Mouse (Mus musculus) intestine, embryonic 16.5 days (tissue): ENCODE measurements around the gene Pde10a. TPM values are rescaled to one million over a fixed set of nuclear protein-coding genes. Genes with fewer than 3 reads are reported as not detected.

ENCODE experiments used
- ATAC-seq: fragments of 200-750 bp; cut with Nextera tagmentation; 2 replicates; pipeline ENCODE4 v1.8.0; 2017; ENCODE audit warnings: moderate TSS enrichment, moderate library complexity
- H3K27ac ChIP-seq: fragments of 300-500 bp; sonication (generic); 2 replicates; pipeline ENCODE4 v1.5.1; 2014; ENCODE audit warnings: mild to moderate bottlenecking, low read length
- H3K27me3 ChIP-seq: fragments of 300-500 bp; sonication (generic); replicated peaks from 2 replicates; pipeline ENCODE4 v1.6.1; 2014; ENCODE audit warnings: low read length, control low read depth, mixed read lengths; ENCODE audit not compliant: control insufficient read depth, insufficient read depth
- H3K36me3 ChIP-seq: fragments of 300-500 bp; sonication (generic); 2 replicates; pipeline ENCODE4 v1.6.1; 2014; ENCODE audit warnings: low read length, control low read depth; ENCODE audit not compliant: control insufficient read depth, insufficient read depth
- H3K4me1 ChIP-seq: fragments of 300-500 bp; sonication (generic); 2 replicates; pipeline ENCODE4 v1.6.1; 2014; ENCODE audit warnings: low read length, control low read depth, mixed read lengths; ENCODE audit not compliant: control insufficient read depth, insufficient read depth
- H3K4me2 ChIP-seq: fragments of 300-500 bp; sonication (generic); 2 replicates; pipeline ENCODE4 v1.6.1; 2014; ENCODE audit warnings: low read depth, low read length, control low read depth
- H3K4me3 ChIP-seq: fragments of 300-500 bp; sonication (generic); 2 replicates; pipeline ENCODE4 v1.5.1; 2014; ENCODE audit warnings: mild to moderate bottlenecking, low read length
- H3K9ac ChIP-seq: fragments of 300-500 bp; sonication (generic); 2 replicates; pipeline ENCODE4 v1.6.1; 2014; ENCODE audit warnings: low read depth, low read length
- H3K9me3 ChIP-seq: fragments of 300-500 bp; sonication (generic); 2 replicates; pipeline ENCODE4 v1.6.1; 2016; ENCODE audit warnings: low read length, control low read depth; ENCODE audit not compliant: control insufficient read depth
- WGBS: fragments of 180-500 bp; shearing (Covaris S2); extraction: QIAGEN DNeasy Blood & Tissue Kit; methylation state at CpG from one replicate; pipeline ENCODE4 v1.1.7; 2014; 5-methylcytosine and 5-hydroxymethylcytosine counted together
- polyA plus RNA-seq: library from polyadenylated mRNA; unstranded; fragments of >200 nt; fragmentation: Nextera tagmentation; extraction: Ambion mirVana; gene quantifications from 2 replicates; pipeline ENCODE4 v1.2.1, GENCODE M21; 2015

Pde10a gene
- polyA plus RNA-seq, 1 experiment from 2014 or later: 1.0 TPM

DNA sequence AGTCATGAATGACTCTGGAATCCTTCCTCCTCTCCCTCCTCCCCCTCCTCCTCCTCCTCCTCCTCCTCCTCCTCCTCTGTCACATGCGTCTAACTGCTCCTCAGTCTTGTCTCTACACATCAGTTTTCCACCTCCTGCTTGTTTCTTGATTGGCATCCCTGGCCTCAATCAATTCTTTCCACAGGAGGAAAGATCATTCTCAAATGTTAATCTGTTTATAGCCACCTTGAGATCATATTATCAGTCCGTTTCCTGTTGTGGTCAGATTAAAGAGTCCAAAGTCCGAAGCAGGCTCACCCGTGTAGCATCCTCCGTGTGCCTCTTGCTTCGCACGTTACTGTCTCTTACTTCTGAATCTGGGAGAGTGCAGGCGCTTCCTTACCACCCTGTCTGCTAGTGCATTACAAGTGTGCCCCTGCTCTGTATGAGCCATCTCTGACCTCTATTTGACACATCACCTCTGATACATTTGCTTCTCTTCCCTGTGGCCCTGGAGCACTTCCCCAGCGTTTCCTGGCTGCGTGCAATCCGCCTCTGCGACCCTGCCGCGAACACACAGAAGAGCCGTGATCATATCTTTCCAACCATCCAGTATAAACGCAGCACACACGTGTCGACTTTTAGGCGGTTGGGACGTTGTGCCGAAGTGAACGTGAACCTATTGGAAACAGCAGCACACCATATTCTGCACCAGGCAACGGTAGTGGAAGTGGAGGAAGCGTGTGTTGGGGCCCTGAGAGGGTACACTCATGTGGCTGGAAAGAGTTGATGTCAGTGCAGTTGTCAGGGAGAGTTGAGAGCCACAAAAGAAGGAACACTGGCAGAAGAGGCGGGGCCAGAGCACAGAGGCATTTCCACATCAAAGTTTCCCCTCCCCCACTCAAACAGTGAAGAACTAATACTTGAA lies 342.4 kb downstream of the Pde10a start:
- no peak overlapping the region for H3K4me3 ChIP-seq
- H3K9ac ChIP-seq: no peak overlapping the region
- peaks cover 9% of the 10 kb centered on the region; the same call in 1 of the 2 replicates for H3K4me1 ChIP-seq
- WGBS: 61% methylated on average over 25 of the region's 25 CpGs
- H3K36me3 ChIP-seq: no peaks in the 10 kb centered on the region
- ATAC-seq: peak; percentile 23; the same call in 1 of the 2 replicates
- no peak overlapping the region for H3K27ac ChIP-seq
- no peaks in the 10 kb centered on the region for H3K9me3 ChIP-seq
- no peak overlapping the region for H3K4me2 ChIP-seq
- no peaks in the 10 kb centered on the region for H3K27me3 ChIP-seq

DNA sequence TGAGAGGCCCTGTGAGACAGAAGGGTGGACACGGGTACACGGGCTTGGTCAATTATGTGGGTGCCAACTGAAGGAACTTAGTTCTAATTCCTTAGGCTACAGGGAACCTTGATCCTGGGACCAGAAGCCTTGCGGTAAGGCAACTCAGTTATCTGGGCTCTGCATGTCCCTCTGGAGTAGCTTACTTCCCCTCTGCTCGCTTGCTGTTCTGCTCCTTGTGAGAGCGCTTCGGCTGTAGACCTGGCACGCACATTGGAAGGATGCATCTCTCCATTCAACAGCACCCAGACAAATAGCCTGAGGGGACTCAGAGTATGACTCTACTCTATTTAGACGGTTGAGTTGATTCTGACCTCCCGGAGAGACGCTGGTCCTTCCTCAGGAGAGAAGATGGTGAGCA lies 344.1 kb downstream of the Pde10a start:
- Histone ChIP-seq H3K9ac (no peak overlapping the region), H3K27ac (no peak overlapping the region), H3K9me3 (no peaks in the 10 kb centered on the region), H3K4me3 (no peak overlapping the region), H3K36me3 (no peaks in the 10 kb centered on the region), H3K4me2 (no peak overlapping the region), H3K4me1 (peaks cover 9% of the 10 kb centered on the region; the same call in 1 of the 2 replicates), H3K27me3 (no peaks in the 10 kb centered on the region)
- no peak for ATAC-seq
- 93% methylated on average over 10 of the region's 10 CpGs for WGBS

DNA sequence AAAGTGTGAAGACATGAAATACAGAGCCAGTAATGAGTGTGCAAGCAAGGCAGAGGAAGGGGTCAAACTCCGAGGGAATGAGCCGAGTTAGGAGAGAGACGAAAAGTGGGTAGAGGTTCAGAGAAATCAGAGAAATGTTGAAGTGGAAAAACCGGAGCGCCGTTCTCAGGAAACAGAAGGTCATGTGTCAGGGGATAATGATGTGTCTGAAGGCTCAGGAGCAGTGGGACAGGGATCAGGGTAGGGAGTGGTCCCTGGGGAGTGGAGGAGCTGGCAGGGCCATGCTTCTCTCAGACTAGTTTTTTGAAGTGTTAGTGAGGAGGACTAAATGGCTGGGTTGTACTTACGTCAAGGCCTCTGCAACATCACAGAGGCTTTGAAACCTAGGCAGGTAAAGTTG lies 345.7 kb downstream of the Pde10a start:
- Histone ChIP-seq H3K27me3 (no peaks in the 10 kb centered on the region), H3K4me3 (no peak overlapping the region), H3K9me3 (no peaks in the 10 kb centered on the region), H3K4me2 (no peak overlapping the region), H3K27ac (no peak overlapping the region), H3K4me1 (peaks cover 9% of the 10 kb centered on the region; the same call in 1 of the 2 replicates), H3K9ac (no peak overlapping the region), H3K36me3 (no peaks in the 10 kb centered on the region)
- no peak for ATAC-seq
- WGBS: 83% methylated on average over 7 of the region's 7 CpGs

DNA sequence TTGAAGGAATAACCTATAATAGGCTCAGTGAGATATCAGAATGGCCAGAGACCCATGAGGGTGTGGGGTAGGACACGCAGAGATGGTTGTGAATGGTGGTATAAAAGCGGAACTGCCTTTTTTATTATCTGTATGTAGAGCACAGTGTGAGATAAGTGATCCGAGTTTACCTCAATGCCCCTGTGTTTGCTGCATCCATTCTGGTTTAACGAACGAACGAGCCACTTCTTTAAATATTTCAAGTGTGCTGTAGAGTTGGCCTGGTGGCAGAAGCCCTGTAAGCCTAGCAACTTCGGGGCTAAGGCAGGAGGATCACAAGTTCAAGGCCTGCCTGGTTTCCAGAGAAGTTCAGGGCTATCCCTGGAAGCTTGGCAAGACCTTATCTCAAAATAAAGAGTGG lies 346.2 kb downstream of the Pde10a start:
- Histone ChIP-seq H3K4me1 (peaks cover 9% of the 10 kb centered on the region; the same call in 1 of the 2 replicates), H3K9ac (no peak overlapping the region), H3K4me3 (no peak overlapping the region), H3K36me3 (no peaks in the 10 kb centered on the region), H3K27me3 (no peaks in the 10 kb centered on the region), H3K4me2 (no peak overlapping the region), H3K9me3 (no peaks in the 10 kb centered on the region), H3K27ac (no peak overlapping the region)
- WGBS: 75% methylated on average over 7 of the region's 7 CpGs
- no peak for ATAC-seq

DNA sequence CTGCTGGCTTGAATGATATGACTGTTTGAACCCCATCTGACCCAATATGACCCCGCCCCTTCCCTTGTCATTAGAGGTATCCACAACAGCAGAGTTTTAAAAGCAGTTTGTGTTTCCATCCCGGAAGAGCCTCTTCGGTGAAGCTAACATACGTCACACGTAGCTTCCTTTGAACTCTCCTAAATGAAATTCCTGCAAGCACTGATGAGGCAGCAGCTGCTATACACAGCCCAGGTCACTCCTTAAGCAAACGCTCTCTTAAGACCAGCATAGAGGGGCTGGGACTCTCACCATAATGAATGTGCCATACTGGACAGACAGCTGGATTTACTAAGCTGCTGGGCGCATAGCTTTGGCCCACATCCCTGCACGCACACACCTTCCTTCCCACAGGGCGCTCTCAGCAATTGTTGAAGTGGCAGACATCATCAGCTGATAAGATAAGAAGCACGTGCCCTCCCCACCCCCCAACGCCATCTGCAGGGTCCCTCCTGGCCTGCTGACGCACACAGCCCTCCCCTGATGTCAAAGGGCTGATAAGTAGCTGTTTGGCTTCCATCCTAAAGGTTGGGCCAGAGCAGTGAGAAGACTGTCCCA lies 346.9 kb downstream of the Pde10a start:
- 24% methylated on average over 12 of the region's 12 CpGs for WGBS
- ATAC-seq: peak; percentile 69
- H3K9me3 ChIP-seq: no peaks in the 10 kb centered on the region
- no peak overlapping the region for H3K27ac ChIP-seq
- no peaks in the 10 kb centered on the region for H3K27me3 ChIP-seq
- no peak overlapping the region for H3K9ac ChIP-seq
- H3K36me3 ChIP-seq: no peaks in the 10 kb centered on the region
- H3K4me1 ChIP-seq: peaks cover 9% of the 10 kb centered on the region; the same call in 1 of the 2 replicates
- no peak overlapping the region; the same call in 1 of the 2 replicates for H3K4me3 ChIP-seq
- H3K4me2 ChIP-seq: peak overlapping the region; percentile 10; the same call in 1 of the 2 replicates

DNA sequence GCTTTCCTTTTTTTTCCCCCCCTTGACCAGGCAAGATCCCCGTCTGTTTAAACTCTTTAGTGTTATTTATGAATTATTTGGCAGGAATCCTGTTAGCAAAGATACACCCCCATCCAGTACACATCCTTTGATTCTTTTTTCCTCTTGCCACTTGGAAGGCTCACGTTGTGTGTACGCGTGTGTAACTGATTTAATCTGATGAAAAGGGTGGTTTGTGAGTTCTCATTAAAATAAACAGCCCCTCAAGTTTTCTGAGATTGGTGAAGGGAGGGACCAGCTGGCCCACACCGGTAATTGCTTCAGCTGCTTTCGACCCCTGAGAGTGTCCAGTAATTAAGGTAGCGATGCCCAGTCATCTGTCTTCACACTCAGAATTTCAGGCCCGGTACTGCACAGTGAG lies 347.4 kb downstream of the Pde10a start:
- Histone ChIP-seq H3K9ac (no peak overlapping the region), H3K27ac (no peak overlapping the region), H3K27me3 (no peaks in the 10 kb centered on the region), H3K4me2 (no peak overlapping the region), H3K4me1 (peaks cover 9% of the 10 kb centered on the region; the same call in 1 of the 2 replicates), H3K36me3 (no peaks in the 10 kb centered on the region), H3K4me3 (no peak overlapping the region), H3K9me3 (no peaks in the 10 kb centered on the region)
- WGBS: 46% methylated on average over 8 of the region's 8 CpGs
- no peak for ATAC-seq

DNA sequence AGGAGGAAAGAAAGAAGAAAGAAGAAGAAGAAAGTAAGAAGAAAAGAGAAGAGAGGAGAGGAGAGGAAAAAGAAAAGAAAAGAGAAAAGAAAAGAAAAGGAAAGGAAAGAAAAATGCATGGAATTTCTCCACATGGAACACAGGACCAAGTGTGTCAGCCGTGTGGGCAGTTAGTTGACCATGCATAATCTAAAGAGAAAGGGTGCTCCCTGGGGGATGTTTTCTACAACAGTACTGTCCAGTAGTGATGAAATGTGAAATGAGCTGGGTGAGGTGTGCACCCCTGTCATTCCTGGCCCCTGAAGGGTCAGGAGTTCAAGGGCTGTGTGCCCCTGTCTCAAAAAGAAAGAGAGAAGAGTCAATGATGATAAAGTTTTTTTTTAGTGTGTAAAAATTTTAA lies 352.9 kb downstream of the Pde10a start:
- no peaks in the 10 kb centered on the region for H3K27me3 ChIP-seq
- no peak overlapping the region for H3K4me2 ChIP-seq
- no peaks in the 10 kb centered on the region for H3K9me3 ChIP-seq
- 61% methylated on average over 1 of the region's 1 CpGs for WGBS
- no peak overlapping the region for H3K4me3 ChIP-seq
- no peaks in the 10 kb centered on the region for H3K4me1 ChIP-seq
- no peak overlapping the region for H3K27ac ChIP-seq
- no peak for ATAC-seq
- no peak overlapping the region for H3K9ac ChIP-seq
- H3K36me3 ChIP-seq: no peaks in the 10 kb centered on the region

DNA sequence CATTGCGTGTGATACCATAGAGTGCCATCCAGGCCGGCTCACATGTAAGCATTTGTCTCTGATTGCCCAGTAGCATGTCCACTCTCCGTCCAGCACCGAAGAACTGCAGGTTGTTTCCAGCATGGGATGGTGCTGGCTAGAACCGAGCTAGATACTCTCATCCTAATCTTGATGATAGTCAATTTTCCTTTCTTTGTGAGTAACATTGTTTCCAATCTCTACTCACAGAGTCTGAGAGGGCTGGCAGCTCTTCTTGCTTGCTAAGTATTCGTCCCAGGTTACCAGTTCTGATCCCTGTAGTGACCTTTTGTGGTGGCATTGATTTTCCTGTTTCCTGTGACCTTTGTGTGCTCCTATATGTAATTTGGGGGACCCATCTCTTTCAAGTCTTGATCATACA lies 356.5 kb downstream of the Pde10a start:
- H3K4me3 ChIP-seq: no peak overlapping the region
- ATAC-seq: no peak
- H3K9ac ChIP-seq: no peak overlapping the region
- no peaks in the 10 kb centered on the region for H3K4me1 ChIP-seq
- H3K27me3 ChIP-seq: no peaks in the 10 kb centered on the region
- H3K9me3 ChIP-seq: no peaks in the 10 kb centered on the region
- no peak overlapping the region for H3K4me2 ChIP-seq
- no peaks in the 10 kb centered on the region for H3K36me3 ChIP-seq
- H3K27ac ChIP-seq: no peak overlapping the region
- WGBS: 89% methylated on average over 6 of the region's 6 CpGs

DNA sequence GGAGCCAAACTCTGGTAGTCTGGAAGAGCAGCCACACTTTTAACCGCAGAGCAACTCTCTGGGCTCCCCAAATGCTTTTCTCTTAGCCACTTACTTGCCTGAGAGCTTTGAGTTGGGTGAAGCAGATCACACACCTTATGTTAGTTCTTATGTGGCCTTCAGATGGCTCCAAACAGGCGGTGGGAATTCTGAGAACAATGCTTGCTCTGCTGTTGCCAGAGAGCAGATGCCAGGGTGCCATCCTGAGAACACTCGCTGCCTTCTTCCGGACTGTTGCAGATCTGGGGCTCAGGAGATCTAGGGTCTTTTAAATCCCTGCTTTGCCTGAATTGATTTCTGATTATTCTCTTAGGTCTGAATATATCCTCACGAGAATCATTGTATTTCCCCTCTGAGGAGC lies 359.5 kb downstream of the Pde10a start:
- H3K9ac ChIP-seq: no peak overlapping the region

More for the DNA sequence above, 359.5 kb downstream of the Pde10a start:
- no peak for ATAC-seq
- no peak overlapping the region for H3K4me3 ChIP-seq
- H3K4me2 ChIP-seq: no peak overlapping the region
- H3K27me3 ChIP-seq: no peaks in the 10 kb centered on the region
- no peak overlapping the region for H3K27ac ChIP-seq
- 0 out of 2 replicates have a peak, but pooled peaks cover 3% of the 10 kb centered on the region for H3K4me1 ChIP-seq
- no peaks in the 10 kb centered on the region for H3K36me3 ChIP-seq
- H3K9me3 ChIP-seq: no peaks in the 10 kb centered on the region
- 82% methylated on average over 5 of the region's 5 CpGs for WGBS
